Mouse (Mus musculus): ENCODE results near the gene Mxd3. TPM values are rescaled to one million over a fixed set of nuclear protein-coding genes. Genes with fewer than 3 reads are reported as not detected.

The Mxd3 gene
- 0.61 and 1.7 TPM in 2 replicates for total RNA-seq (2017)

DNA sequence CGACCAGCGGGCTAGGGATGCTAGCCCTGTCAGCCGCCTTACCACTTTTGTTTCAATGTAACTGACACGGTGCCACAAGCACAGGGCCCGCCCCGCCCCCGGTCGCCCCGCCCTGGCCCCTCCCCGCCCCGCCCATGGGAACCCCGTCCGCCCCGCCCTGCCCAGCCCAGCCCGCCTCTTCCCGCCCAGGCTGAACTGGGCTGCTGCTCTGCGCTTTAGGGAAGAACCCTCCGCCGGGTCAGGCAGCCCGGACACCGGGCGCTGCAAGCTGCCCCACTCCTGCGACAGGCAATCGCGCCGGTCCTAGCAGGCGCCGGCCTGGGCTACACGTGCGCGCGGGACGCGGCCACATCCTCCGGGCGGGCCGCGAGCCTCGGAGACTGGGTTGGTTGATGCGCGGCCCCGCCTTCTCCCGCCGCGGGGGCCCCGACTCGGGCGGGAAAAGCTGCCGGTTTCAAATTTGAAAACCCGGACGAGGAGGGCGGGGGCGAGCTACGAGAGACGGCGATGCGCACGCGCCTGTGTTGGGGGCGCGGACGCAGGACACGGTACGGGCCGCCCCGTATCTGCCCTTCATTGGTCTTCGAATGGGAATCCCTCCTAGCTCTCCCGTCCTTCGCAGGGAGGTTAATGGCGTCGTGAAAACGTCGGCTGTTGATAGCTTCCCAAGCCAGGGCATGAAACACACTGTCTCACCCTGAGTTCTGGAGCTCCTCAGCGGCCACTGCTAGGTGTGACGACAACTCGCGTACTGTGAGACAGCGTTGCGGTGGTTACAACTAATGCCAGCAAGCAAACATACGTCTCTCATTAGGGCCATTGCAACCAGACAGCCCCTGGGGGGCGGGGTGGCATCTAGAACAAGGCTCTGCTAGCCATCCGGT lies at the start of gene Mxd3:
TSS of gene Mxd3 (minus strand) at position 141 of the 884 bp plus-strand sequence.
- ATAC-seq (ENCODE audit: extremely low read depth, insufficient number of reproducible peaks, low FRiP score, poor library complexity, severe bottlenecking) = peak; percentile 43

DNA sequence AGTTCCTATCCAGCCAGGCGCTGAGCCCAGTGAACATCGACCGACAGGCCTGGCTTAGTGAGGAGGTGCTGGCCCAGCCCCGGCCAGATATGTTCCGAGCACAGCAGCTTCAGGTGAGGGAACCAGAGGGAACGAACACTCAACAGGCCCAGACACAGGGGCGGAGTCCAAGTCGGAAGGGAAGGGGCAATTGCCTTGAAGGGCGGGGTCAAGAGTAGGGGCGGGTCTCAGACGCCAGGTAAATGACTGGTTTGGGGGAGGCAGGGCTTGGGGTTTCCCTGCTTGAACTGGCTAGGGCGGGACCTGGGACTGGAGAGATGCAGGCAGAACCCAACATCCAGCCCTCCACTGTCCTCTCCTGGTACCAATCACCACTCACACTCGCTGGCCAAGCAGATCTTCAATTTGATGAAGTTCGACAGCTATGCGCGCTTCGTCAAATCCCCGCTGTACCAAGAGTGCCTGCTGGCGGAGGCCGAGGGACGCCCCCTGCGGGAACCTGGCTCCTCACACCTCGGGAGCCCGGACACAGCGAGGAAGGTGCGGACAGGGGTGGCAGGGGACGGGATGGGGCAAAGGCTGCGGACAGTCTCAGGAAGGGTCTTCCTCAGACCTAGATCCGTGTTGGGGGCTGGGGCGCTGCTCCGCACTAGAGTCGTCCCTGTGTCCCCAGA lies 49.4 kb upstream of the Mxd3 start:
- no peak for ATAC-seq (ENCODE audit: extremely low read depth, insufficient number of reproducible peaks, low FRiP score, poor library complexity, severe bottlenecking)

- ATAC-seq (ENCODE audit: extremely low read depth, insufficient number of reproducible peaks, low FRiP score, poor library complexity, severe bottlenecking) = no peak
Measured at GRCm38 (mm10) chr13:55375877-55376276, 46.3 kb upstream of the Mxd3 start.

- no peak for ATAC-seq (ENCODE audit: extremely low read depth, insufficient number of reproducible peaks, low FRiP score, poor library complexity, severe bottlenecking)
Measured at GRCm38 (mm10) chr13:55374206-55374924, 44.7 kb upstream of the Mxd3 start.

DNA sequence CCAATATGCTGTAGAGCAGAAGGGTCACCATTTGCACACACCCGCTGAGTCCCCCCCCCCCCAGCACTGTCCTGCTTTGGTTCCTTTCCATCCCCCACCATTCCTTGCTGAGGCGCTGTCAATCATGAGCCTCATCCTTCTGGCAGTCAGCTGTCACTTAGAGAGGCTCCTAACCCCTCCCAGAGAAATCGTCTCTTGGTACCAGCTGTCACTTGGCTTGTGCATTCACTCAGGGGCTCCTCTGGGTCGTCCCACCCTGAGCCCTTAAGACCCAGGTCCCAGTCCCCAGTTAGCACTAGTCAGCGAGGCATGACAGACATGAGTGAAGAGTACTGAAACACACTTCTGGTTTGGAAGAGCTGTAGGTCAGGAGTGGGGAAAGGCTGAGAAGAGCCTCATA lies 42.1 kb upstream of the Mxd3 start:
- ATAC-seq (ENCODE audit: extremely low read depth, insufficient number of reproducible peaks, low FRiP score, poor library complexity, severe bottlenecking) = no peak

- ATAC-seq (ENCODE audit: extremely low read depth, insufficient number of reproducible peaks, low FRiP score, poor library complexity, severe bottlenecking) = no peak
Measured at GRCm38 (mm10) chr13:55371007-55371681, 41.5 kb upstream of the Mxd3 start.

DNA sequence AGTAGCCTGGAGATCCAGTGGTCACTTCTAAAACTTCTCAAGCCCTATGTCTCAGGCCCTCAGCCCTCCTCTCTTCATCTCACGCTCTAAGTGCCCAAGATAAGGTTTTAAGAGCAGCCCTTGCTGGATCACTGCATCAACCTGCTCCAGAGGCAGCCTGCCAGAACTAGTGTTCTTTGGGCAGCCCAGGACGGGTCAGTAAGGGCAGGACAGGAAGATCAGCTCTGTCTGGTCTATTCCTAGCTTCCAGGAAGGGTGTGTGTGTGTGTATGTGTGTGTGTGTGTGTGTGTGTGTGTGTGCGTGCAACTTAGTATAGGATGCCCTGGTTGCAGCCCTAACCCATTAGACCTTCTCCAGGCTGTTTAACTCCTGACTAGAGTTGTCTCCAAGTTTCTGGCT lies 40.6 kb upstream of the Mxd3 start:
- no peak for ATAC-seq (ENCODE audit: extremely low read depth, insufficient number of reproducible peaks, low FRiP score, poor library complexity, severe bottlenecking)

DNA sequence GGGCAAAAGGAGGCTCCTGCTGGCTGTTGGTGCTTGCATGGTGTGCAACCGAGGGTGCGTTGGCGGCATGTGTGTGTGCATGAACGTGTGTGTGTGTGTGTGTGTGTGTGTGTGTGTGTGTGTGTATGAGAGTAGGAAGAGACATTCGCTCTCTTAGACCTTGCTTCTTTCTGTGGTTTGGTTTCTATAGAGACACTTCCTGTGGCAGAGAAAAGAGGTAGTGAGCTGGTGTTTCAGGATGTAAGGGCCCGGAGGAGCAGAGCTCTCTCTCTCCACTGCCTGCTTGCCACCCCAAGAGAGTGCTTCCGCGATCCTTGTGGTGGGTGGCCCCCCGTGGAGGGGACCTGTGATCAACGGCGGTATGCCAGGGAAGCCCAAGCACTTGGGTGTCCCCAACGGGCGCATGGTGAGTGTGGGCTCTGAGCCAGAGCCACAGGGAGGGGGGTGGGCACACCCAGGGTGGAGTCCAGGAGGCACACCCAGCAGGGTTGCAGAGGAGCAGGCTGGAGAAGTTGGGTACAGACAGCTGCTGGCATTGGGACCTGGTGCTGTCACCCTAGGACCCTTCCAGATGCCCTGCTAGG lies 40.0 kb upstream of the Mxd3 start, which contains the start of gene Rgs14:
TSS of gene Rgs14 (plus strand) at position 202 of the 584 bp plus-strand sequence.
- peak; percentile 93 for ATAC-seq (ENCODE audit: extremely low read depth, insufficient number of reproducible peaks, low FRiP score, poor library complexity, severe bottlenecking)

- no peak for ATAC-seq (ENCODE audit: extremely low read depth, insufficient number of reproducible peaks, low FRiP score, poor library complexity, severe bottlenecking)
Measured at GRCm38 (mm10) chr13:55368401-55368800, 38.8 kb upstream of the Mxd3 start.

DNA sequence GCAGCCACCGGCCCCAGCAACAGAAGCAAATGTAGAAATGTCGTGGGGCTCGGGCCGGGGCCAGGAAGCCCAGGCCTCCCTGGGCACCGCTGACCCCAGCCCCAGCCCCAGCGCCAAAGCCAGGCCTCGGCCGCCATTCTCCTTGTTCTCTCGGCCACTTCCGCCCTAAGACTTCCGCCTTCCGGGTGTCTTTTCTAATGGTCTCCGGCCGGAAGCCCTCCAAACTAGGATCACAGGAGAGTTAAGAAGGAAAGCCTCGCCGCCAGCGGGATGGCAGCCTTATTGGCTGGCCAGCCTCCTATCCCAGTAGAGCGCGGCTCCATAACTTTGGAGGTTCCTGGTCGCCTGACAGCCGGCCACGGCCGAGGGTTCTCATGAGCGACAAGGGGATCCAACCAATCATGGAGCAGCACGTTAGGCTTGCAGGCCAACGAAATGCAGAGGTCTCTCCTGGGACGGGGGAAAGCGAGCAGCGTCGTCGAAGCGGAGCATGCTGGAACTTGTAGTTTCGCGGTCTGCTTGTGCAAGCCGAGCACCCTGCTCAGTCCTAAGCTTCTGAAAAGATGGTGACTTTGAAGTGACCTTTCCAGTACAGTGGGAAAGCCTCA lies 32.9 kb upstream of the Mxd3 start, which contains the start of gene Lman2:
TSS of gene Lman2 (minus strand) at position 331 of the 608 bp plus-strand sequence.
- peak; percentile 99 for ATAC-seq (ENCODE audit: extremely low read depth, insufficient number of reproducible peaks, low FRiP score, poor library complexity, severe bottlenecking)

DNA sequence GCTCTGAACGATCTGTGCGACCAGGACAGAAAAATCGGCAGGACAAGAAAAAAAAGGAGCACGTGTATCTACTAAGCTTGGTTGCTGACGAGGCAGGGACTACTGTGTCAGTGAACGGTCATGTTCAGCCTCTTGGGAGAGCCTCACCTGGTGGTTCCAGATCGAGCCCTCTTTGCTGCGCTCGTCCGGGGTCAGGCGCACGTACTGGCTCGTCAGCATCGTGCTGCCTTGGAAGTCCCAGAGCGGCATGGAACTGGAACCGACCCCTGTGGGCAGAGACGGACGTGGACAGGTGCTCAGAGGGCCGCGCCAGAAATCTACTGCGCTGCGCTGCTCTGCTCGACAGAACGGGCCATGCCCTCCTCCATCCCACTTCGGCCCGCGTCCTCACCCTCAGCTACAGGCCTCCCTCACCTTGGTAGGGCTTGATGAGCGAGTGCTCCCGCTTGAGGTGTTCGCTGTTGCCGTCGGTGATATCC lies 32.4 kb upstream of the Mxd3 start:
- no peak for ATAC-seq (ENCODE audit: extremely low read depth, insufficient number of reproducible peaks, low FRiP score, poor library complexity, severe bottlenecking)

DNA sequence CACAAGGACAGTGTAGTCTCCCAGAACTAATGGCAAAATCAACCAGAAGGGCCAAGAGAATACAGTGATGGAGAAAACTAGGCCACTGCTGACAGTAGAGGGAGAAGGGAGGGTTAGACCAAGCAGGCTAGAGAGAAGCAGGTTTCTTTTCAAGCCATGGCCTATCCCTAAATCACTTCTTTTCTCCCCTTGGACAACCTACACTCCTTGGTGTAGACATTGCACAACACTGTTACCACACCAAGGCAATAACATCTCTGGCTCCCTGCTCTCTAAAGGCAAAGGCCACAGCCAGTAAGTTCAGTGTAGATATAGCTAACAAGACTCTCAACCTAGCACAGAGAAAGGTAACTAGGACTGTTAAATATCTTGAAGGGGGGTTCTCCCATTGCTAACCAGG lies 31.5 kb upstream of the Mxd3 start:
- no peak for ATAC-seq (ENCODE audit: extremely low read depth, insufficient number of reproducible peaks, low FRiP score, poor library complexity, severe bottlenecking)

GRCm38 (mm10) chr13:55346745-55347144 lies 17.1 kb upstream of the Mxd3 start:
- no peak for ATAC-seq (ENCODE audit: extremely low read depth, insufficient number of reproducible peaks, low FRiP score, poor library complexity, severe bottlenecking)

DNA sequence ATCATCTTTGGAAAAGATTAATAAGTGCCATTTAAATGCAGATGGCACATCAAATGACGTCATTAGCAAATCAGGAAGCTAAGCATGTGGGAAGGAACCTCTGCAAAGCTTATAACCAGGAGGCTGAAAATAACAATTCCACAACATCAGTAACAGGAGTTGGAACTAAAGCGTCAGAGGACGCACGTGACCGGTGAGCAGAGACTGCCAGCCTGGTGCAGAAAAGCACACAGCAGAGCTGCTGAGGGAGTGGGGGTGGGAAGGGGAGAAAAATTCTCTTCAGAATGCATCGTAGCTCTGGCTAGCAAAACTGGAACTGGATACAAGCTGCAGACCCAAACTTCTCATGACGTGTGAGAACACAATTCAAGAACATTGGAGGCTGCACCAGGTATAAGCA lies 14.7 kb upstream of the Mxd3 start:
- no peak for ATAC-seq (ENCODE audit: extremely low read depth, insufficient number of reproducible peaks, low FRiP score, poor library complexity, severe bottlenecking)

DNA sequence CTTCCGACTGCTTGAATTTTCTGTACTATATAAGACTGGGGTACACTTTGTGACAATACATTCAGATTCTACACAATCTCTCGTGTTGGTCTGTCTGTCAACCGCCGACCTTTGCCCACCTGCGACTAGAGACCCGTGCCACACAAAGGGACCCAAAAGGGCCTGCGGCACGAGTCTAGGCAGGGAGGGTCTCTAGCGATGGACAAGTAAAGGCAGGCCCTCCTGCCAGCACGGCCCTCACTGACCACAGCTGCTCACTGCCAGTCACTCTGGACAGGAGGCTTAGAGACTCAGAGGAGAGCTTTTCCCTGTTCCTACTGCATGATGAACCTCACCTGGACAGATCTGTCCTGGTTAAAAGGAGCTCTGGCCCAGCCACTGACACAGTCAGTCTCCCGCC lies 12.8 kb upstream of the Mxd3 start:
- no peak for ATAC-seq (ENCODE audit: extremely low read depth, insufficient number of reproducible peaks, low FRiP score, poor library complexity, severe bottlenecking)

- ATAC-seq (ENCODE audit: extremely low read depth, insufficient number of reproducible peaks, low FRiP score, poor library complexity, severe bottlenecking) = no peak
Measured at GRCm38 (mm10) chr13:55339259-55339658, 9.6 kb upstream of the Mxd3 start.

GRCm38 (mm10) chr13:55338131-55339054 lies 8.8 kb upstream of the Mxd3 start:
- no peak for ATAC-seq (ENCODE audit: extremely low read depth, insufficient number of reproducible peaks, low FRiP score, poor library complexity, severe bottlenecking)

All from neutrophil, adult 5-6 weeks (primary cell).